Mouse (Mus musculus): ENCODE results near the gene Opcml.

DNA sequence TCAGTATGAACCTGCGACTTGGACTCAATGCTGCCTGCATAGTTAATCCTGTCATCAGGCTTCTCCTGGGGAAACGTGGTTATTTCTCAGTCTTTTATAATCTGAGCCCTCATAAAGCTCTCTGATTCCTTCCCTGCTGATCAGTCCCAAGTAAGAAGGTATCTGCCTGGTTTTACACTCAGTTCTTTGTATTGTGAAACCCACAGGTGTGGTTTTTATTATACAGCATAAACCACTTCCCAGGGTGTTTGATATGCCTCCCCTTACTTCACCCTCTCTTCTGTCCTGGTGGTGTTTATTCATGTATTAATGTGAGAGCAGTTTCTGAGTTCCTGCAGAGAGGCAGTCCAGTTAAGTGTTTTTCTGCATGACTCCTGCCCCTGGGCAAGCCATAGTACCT is 496.9 kb downstream of the Opcml start:
- TF ChIP-seq CTCF (IDR thresholded peaks at IDR 0.05; ENCODE audit: low read depth, low read length), result no peak
- TF ChIP-seq POLR2A (IDR thresholded peaks at IDR 0.05; ENCODE audit: extremely low read depth, insufficient read depth, low read length), result no peak

All from liver, adult 2 months (tissue).